Mouse (Mus musculus) hindlimb bud, embryonic 11.5 days (tissue): Measurements from ENCODE around the gene Trpc6.

Experiments
- DNase-seq: peaks from one replicate; pipeline ENCODE4 v3.0.0-alpha.2; 2012; ENCODE audit warnings: low read depth, low spot score; ENCODE audit errors: extremely low spot score

The Trpc6 gene

DNA sequence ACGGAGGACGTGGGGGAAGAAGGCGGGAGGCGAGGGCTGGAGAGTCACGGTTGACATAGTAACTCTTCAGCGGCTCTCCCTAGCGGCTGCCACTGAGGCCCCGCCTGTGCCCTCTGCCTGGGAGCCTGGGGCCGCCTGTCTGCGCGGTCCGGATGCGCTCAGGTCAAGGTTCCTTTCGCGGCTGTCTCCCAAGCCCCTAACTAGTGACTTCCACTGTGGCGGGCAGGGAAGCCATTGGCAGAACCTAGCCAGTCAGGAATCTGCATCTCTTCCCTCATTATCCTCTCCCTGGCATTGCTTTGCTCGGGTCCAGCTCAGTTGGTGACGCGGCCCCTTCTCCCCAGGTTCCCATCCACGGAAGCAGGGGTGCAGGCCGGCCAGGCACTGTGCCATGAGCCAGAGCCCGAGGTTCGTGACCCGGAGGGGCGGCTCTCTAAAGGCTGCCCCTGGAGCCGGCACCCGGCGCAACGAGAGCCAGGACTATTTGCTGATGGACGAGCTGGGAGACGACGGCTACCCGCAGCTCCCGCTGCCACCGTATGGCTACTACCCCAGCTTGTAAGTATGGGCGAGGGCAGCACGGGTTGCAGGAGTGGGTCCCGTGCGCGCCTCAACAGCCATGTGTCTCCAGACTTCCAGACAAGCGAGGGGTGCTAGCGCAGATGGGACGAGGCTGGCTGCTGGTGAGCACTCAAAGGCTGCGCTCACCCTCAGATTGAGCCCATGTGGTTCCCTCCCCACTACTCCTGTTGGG is at the start of gene Trpc6:
Gene Trpc6, plus strand, starts transcription at position 102 of the 754 bp plus-strand sequence.
- DNase-seq = no peak

DNA sequence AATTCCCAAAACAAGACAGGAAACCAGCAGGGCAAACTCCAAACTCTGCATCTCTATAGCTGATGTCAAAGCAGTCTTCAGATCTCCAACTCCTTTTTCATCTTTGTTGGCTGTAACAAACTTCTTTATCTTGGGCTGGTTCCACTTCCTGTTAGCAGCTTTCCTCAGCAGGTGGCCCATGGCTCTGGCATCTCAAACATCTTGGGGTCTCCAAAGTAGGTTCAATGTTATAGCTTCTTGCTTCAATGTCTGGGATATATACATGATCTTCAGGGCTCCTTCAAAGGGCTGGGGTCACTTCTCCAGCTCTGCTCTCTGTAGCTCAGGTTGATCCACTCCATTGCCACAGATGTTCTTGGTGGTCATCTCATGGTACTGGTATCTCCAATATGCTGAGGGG is 23.0 kb upstream of the Trpc6 start:
- DNase-seq = no peak

GRCm38 (mm10) chr9:8533670-8534069 is 10.3 kb upstream of the Trpc6 start:
- DNase-seq = no peak

- DNase-seq = no peak
Observed at GRCm38 (mm10) chr9:8545236-8545635, 1.3 kb downstream of the Trpc6 start.

GRCm38 (mm10) chr9:8558574-8558973 is 14.6 kb downstream of the Trpc6 start:
- no peak for DNase-seq

DNA sequence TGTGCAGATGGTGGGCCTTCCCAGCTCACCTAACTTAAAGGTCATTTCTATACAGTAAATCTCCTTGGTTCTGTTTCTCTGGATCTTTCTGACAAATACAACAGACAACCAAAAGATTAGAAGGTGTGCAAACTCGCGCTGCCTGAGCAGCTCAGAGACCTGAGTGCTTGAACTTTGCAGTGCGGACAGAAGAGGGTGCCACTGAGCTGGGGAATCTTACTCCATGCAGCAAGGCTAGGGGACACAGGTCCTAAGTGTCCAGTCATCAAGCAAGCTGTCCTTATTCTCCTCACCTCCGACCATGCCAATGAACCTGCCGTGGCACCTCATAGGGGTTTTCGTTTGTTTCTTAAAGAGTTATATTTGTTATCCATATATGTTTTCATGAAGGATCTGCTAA is 48.7 kb downstream of the Trpc6 start:
- DNase-seq = no peak

DNA sequence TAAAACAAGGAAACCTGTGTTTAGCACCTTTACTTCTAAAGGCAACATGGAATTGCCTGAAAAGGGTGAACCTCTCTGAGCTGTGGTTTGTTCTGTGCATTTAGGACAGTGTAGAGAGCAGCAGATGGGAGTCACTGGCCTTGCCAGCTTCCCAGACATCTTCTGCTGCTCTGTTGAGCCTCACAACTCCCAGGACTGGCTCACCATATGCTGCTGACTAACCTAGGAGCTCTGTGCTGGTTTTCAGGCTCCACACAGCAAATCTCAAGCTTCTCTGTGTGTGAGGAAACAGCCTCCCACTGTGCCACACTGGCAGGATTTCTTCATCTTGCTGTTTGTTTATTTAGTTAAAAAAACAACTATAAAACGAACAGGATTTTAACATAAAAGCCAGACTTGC is 53.1 kb downstream of the Trpc6 start:
- DNase-seq = no peak

GRCm38 (mm10) chr9:8606816-8607491 is 63.0 kb downstream of the Trpc6 start:
- no peak for DNase-seq

DNA sequence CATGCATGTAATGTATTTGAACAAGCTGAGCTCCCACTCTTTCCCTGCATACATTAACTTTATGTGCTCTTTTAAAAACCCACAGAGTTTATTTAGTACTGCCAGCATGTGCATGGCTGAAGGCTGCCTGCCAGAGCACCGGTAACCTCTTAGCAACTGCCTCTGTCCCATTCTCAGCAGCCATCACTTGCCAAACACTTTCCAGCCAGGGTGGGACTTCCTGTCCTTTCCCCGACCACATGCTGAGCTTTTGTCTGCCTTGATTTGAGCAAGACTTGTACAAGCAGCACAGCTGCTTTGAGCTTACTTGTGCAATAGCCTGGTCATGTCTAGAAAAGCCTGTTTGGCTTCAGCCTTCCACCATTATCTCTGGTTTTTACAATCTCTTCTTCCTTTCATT is 90.4 kb downstream of the Trpc6 start:
- no peak for DNase-seq

DNA sequence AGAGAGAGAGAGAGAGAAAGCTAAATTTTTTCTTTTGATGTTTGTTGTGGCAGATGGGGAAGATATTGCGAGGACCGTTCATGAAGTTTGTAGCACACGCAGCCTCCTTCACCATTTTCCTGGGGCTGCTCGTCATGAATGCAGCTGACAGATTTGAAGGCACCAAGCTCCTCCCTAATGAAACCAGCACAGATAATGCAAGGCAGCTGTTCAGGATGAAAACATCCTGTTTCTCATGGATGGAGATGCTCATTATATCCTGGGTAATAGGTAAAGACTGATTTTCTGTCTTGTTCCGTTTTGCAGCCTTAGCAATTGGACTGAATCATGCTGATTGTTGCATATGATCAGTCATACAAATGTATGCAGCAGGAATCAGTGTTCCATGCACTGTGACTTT is 99.5 kb downstream of the Trpc6 start:
- DNase-seq = no peak

- DNase-seq = no peak
Observed at GRCm38 (mm10) chr9:8655347-8655746, 111.4 kb downstream of the Trpc6 start.

DNA sequence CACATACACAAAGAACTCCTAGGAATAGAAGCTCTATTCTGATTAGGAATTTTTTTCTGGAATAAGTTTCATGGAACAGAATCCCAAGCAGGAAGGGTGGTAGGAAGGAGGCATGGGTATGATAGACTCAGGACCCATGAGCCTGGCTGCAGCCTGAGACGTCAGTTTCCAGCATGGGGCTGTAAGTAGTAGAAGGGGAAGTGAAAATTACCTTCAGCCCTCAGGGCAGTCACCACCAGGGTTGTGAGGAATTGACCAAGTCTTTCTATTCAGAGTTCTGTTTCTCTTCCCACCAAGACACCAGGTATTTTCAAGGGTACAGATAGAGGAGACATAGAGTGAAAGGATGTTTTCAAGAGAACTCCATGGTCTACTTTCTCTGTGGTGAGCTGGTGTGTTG is 129.0 kb downstream of the Trpc6 start:
- DNase-seq = no peak

DNA sequence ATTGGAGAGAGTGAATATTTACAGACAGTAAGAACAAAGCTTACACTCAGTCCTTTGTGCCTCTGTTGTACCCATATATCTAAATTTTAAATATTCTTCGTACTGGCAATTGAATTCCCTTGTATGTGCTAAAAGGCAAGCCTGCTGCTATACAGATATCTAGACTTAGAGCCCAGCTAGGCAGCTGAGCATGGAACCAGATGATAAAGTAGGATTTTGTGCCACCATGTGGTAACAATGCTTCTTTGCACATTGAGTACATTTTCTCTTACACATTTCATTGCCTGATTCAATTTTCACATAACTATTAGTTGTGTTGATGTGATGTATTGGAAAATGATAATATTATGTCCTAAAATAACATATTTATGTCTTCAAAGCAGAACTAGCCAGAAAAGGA is 132.7 kb downstream of the Trpc6 start:
- no peak for DNase-seq

- no peak for DNase-seq
Observed at GRCm38 (mm10) chr9:8693177-8693576, 149.2 kb downstream of the Trpc6 start.

DNA sequence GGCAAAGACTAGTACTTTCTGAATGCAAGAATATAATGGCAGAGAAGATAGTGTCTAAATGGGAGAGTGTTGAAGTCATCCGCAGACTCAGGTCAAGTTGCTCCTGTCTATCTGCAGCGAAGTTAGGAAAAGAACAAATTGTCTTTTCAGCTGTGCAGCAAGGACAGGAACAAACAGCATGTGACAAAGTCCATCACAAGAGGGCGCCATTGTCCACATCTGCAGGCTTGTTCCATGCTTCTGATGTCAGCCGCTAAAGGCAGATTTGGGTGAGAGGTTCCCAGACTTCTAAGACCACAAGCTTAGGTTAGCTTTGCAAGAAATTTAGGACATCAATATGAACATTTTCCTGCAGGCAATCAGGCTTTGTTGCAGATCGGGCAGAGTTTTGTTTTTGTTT is 156.7 kb downstream of the Trpc6 start:
- DNase-seq = peak; percentile 62

GRCm38 (mm10) chr9:8703516-8703915 is 159.6 kb downstream of the Trpc6 start:
- DNase-seq = no peak

DNA sequence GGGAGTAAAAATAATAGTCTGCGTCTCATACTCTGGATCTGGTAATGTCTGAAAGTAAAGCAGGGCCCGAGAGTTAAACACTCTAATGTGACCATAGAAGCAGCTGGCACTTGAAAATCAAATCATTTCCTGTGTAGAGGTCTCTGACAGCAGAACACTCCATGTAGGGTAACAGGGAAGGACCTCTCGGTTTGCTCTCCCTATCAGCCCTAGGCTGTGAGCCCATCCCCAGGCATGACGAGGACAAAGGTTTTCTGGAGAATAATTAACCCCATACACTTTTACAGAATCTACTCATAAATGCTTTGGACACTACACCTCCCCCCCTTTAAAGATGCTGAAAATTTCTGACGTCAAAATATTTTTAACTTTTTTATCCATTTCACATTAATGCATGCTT is 160.0 kb downstream of the Trpc6 start:
- DNase-seq = no peak

DNA sequence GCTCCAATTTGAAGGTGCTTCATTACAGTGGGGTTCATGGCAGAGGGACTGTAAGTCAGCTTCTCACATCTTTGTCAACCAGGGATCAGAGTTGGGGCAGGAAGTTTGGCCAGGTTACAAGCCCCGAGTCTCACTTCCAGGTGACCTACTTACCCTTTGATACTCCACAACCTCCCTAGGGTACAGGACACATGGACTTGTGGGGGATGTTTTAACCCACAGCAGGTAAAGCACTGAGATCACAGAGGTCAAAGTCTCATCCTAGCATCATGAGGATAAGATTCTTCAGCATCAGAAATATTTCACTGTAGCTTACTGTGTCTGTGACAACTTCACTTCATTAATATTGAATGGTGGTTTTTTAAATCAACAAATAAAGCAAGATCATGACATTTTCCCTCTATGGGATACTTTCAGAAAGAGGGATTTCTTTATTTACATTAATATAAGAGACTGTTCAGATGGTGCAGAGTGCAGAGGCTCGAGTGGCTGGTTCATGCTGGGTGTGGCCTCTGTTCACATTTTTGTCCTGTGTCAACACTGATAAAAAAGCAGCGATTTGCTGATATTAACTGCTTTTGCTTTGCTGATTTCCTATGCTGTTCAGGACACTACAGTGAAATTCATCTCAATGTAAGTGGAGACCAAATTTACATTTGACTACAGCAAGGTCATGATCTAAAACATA is 166.3 kb downstream of the Trpc6 start:
- DNase-seq = no peak

GRCm38 (mm10) chr9:8719017-8719416 is 175.1 kb downstream of the Trpc6 start:
- DNase-seq = no peak

GRCm38 (mm10) chr9:8729056-8729455 is 185.1 kb downstream of the Trpc6 start:
- DNase-seq = no peak
